Mouse (Mus musculus): ENCODE results near the gene Ralgapa1.
"Not testable (repeated sequence)": the region's sequence is repeated elsewhere in the genome, so short reads cannot be mapped to it uniquely, and the experiment has no call there.

Gene Ralgapa1

DNA sequence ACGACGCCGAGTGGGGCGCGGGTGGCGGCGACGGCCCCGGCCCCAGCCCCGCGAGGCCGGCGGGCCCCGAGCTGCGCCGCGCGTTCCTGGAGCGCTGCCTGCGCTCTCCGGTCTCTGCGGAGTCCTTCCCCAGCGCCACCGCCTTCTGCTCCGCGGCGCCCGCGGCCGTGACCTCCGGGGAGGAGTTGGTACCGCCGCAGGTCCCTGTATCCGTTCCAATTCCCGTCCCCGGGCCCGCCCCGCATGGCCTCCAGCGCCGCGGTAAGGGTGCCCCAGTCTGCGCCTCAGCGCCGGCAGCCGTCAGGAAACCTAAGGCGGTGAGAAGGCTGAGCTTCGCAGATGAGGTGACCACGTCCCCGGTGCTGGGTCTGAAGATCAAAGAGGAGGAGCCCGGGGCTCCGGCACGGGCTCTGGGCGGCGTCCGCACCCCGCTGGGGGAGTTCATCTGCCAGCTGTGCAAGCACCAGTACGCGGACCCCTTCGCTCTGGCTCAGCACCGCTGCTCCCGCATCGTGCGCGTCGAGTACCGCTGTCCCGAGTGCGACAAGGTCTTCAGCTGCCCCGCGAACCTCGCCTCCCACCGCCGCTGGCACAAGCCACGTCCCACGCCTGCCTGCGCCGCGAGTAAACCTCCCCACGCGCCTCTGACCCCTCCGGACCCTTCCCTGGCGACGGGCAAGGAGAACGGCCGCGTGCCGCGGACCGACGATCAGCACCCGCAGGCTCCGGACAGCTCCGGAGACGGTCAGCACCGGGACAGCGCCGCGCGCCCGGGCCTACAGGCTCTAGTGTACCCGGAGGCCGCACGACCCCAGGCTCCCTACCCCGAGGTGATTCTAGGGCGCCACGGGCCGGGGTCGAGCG is 221.1 kb downstream of the Ralgapa1 start:
- peak in 1 of 2 experiments; percentile 23 for DNase-seq (ENCODE audit: low spot score in 2 of 2)

DNA sequence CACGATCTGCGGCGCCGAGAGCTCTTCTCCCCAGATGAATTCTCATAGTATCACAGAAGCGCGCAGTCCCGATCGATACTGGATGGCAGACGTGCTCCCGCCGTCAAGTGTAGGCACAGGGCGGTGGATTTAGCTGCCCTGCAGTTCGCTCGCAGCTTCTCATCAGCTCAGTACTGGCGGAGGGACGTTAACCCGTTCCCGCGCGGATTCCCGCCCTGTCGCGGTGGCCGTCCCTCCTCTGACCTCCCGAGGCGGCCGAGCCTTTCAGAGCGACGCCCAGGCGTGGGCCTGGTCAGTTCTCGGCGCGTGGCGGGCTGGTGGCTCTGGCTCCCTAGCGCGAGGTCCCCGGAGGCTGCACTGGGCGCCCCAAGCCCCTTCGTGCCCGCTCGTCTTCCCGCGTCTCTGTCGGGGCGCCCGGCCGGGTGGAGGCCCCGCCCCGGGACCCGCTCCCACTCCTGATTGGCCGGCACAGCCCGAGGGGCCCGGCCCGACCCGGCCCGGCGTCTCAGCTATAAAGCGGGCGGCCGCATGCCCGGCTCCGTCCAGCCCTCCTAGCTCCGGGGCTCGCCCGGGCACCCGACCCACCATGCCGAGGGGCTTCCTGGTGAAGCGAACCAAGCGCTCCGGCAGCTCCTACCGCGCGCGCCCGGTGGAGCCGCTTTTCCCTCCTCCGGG is 221.9 kb downstream of the Ralgapa1 start, which contains the start of gene Insm2:
Insm2 (plus strand) TSS at position 541 of the 675 bp plus-strand sequence.
- peak in 1 of 2 experiments; percentile 12 for DNase-seq (ENCODE audit: low spot score in 2 of 2)

DNA sequence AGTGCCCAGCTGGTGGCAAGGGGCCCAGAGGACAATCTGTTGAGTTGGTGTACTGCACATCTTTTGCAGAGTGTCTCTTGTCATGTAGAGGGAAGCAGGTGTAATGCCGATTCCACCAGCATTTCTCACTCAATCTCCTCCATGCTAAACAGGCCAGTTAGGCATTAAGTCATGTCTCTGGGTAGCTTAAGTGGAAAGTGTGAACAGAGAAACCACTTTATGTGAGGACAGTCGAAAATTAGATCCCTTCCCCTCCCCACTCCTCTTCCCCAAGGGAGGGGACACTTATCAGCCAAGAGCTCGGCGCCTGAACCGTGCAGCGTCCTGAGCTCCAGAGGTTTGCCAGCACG is 222.5 kb downstream of the Ralgapa1 start:
- DNase-seq (ENCODE audit: low spot score in 2 of 2), result no peak

DNA sequence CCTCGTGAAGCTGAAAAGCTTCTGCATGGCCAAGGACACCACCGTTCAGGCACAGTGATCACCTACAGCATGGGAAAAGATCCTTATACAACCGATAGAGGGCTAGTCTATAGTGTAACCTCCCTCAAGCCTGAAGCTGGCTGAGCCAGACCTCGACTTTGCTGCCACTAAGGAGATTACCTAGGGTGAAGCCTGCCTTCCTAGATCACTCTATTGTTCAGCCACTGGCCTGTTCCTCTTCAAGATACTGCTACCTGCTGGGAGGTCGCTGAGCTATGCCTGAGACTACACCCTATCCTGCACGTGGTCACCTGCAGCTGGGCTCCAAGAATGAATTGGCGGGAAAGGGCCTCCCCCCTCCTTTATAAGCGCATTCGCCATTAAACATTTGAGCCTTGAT is 234.0 kb downstream of the Ralgapa1 start:
- DNase-seq (ENCODE audit: low spot score in 2 of 2), result not testable (repeated sequence)

DNA sequence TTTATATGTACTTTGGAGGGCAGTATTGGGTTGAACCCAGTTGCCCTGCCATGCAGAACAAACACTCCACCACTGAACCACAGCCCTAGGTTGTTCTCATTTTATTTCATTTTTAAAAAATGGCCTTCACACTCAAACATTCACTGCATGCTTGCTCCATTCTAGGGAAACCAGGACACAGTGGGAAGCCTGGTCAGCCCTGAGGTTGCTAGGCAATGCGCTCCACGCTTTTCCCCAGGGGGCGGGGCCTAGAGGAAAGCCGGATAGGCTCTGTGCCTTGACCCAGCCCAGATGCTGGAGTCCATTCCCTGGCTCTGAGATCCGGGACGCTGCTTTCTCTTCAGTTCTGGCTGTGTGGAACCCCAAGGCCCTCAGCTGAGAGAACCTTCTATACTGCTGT is 247.2 kb downstream of the Ralgapa1 start:
- no peak for DNase-seq (ENCODE audit: low spot score in 2 of 2)

DNA sequence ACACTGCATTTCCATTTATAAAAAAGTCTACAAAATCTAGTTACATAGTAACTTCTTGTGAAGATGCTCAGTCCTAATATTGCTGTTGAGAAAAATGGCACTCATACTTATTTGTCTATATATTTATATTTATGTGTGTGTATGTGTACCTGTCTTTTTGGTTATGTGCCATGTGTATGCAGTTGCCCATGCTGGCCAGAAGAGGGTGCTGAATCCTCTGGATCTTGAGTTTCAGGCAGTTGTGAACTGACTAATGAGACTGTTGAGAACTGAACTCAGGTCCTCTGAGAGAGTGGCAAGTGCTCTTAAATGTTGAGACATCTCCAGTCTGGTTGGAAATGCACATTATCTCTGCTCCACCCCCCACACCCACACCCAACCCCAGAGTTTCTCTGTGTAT is 247.9 kb downstream of the Ralgapa1 start:
- DNase-seq (ENCODE audit: low spot score in 2 of 2), result no peak

DNA sequence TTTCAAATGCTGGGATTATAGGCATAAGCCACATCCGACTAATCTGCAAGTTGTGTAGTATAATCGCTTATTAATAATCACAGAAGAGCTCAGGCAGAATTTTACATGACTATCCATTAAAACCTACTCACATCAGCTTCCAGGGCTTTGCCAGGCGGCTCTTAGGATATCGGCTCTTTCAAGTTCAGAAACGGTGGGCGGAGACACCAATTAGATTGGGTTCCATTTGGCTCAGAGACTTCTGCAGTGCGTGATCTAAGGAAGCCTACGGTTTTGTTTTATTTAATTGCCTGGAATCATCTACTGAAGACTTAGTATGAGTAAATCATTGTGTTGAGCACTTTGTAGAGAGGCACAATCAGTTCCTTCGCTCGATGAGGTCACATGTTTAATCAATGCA is 249.3 kb downstream of the Ralgapa1 start:
- no peak for DNase-seq (ENCODE audit: low spot score in 2 of 2)

DNA sequence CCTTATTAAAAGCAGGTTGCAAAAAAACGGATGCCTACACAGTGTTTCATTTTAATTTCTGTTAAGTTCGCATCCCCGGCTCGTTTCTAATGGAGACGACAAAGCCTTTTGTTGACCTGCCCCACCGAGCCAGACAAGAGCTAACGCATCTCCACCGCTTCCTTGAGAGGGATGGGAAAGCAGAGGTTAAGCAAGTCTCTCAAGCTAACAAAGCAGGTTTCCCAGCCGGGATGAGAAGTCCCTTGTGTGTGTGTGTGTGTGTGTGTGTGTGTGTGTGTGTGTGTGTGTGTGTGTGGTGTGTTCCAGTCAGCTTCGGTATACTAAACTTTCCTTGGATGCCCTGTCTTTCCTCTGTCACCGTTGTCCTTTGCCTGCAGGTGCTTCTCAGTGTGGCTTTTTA is 249.8 kb downstream of the Ralgapa1 start:
- no peak for DNase-seq (ENCODE audit: low spot score in 2 of 2)

DNA sequence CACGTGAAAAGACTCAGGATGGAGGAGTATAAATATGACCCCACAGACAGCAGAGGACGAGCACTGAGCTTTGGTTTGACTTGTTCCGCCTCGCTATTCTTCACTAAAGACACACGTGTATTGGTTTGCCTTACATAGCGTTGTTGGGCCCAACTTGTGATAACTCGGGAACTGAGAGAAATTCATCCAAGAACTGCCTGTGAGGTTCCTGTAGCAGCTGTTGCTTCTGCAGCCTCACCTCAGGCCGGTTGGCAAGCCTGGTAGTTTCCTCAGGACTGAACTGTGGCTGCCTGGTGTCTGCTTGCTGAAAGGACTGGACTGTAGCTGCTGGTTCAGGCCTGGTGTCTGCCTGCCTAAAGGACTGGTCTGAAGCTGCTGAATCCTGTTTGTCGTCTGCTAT is 250.3 kb downstream of the Ralgapa1 start:
- no peak for DNase-seq (ENCODE audit: low spot score in 2 of 2)

DNA sequence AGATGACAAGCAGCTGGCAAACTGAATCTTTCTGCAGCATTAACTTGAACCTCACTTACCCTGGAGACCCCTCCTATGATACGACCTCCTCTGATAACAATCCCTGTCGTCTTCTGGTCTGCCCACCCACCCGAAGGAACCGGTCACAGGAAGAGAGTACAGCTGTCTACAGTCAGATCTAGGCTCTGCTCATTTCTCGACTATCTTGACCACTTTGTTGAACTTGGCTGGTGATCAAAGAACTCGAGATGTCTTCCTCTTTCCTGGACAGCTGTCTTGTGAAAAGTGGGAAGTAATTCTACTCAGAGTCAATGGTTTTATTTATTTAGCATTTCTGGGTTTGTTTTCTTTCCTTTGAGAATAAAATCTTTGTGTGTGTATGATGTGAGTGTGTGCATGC is 251.3 kb downstream of the Ralgapa1 start:
- DNase-seq (ENCODE audit: low spot score in 2 of 2), result no peak

DNA sequence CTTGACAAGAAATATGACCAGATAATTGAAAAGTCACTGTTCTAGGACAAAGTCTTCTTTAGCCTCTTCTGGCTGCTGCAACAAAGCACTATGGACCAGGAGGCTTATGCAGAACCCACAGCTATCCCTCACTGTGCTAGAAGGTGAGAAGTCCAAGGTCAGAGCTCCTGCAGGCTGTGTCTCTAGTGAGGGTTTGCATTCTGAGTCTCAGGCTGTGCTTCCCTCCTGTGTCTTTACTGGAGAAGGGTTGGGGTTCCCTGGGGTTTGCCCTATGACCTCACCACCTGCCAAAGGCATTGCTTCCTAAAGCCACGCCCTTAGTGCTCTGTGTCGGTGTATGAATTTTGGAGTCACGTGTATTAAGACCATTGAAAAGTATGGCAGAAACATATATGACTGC is 252.5 kb downstream of the Ralgapa1 start:
- no peak for DNase-seq (ENCODE audit: low spot score in 2 of 2)

DNA sequence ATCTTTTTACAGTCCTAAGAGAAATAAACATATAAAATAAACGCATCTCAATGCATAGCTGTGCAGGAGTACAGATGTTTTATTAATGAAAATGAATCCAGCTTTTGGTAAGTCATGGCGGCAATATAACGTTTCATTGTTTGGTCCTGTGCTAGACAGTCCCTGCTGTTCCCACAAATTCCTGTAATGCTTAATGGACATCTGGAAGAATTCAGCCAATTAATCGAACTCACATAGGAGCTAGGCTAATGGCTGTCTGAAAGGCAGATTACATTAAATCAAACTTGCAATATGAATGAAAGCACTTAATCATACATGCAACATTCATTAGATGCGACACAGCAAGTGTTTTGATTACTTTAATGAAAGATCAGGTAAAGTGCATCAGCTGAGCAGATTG is 254.1 kb downstream of the Ralgapa1 start:
- DNase-seq (ENCODE audit: low spot score in 2 of 2), result no peak

DNA sequence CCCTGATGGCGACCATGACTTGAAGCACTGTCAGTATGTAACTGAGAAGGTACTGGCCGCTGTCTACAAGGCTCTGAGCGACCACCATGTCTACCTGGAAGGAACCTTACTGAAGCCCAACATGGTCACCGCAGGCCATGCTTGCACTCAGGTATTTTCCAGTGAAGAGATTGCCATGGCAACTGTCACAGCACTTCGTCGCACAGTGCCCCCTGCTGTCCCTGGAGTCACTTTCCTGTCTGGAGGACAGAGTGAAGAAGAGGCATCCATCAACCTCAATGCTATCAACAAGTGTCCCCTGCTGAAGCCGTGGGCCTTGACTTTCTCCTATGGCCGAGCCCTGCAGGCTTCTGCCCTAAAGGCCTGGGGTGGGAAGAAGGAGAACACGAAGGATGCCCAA is 255.1 kb downstream of the Ralgapa1 start:
- DNase-seq (ENCODE audit: low spot score in 2 of 2), result no peak

DNA sequence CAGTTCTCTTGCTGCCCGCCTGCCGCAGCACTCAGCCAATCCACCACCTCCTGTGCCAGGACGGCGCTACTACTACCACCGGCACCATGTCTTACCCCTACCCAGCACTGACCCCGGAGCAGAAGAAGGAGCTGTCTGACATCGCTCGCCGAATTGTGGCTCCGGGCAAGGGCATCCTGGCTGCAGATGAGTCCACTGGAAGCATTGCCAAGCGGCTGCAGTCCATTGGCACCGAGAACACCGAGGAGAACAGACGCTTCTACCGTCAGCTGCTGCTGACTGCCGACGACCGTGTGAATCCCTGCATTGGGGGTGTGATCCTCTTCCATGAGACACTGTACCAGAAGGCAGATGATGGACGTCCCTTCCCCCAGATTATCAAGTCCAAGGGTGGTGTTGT is 255.8 kb downstream of the Ralgapa1 start, which contains the start of gene Aldoart2:
Aldoart2 (plus strand) TSS at position 34 of the 400 bp plus-strand sequence.
- no peak for DNase-seq (ENCODE audit: low spot score in 2 of 2)

DNA sequence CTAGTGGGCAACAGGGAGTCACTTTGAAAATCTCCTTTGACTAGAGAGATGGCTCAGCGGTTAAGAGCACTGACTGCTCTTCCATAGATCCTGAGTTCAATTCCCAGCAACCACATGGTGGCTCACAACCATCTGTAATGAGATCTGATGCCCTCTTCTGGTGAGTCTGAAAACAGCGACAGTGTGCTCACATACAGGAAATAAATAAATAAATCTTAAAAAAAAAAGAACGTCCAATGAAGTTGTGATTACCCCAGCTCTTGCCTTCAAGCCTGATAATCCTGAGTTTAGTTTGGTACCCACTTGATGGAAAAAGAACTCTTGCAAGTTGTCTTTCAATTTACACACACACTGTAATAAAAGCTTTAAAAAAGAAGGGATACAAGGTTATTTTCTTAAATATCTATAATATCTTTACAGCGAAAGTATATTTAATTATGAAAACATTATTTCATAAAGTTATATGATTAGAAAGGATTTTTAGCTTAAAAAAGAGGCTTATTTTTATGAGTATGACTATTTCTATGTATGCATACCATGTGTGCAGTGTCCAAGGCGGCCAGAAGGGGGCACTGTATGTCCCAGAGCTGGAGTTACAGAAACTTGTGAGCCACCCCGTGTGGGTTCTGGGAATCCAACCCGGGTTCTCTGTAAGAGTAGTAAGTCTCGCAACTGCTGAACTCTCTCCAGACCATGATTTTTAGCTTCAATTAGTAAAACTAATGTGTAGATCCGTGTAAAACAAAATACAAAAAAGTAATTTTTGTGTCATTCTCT is 256.6 kb downstream of the Ralgapa1 start:
- DNase-seq (ENCODE audit: low spot score in 2 of 2), result no peak

DNA sequence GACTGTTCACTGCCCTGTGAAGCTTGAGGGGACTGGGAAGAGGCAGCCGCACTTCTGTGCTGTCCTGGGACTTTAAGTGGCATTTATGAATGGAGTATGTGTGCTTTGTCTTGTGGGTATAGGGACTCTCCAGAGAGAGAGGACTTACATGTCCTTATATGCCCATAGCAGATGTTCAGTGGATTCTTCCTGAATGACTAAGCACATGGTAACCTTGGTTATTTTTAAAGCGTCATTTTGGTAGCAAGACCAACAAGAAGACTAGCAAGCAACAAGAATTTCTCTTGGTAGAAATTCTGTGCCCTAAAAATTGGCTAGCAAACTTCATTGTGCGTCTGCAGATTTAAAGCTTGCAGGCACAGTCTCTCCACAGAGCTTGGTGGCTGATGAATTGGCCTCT is 257.2 kb downstream of the Ralgapa1 start:
- no peak for DNase-seq (ENCODE audit: low spot score in 2 of 2)

DNA sequence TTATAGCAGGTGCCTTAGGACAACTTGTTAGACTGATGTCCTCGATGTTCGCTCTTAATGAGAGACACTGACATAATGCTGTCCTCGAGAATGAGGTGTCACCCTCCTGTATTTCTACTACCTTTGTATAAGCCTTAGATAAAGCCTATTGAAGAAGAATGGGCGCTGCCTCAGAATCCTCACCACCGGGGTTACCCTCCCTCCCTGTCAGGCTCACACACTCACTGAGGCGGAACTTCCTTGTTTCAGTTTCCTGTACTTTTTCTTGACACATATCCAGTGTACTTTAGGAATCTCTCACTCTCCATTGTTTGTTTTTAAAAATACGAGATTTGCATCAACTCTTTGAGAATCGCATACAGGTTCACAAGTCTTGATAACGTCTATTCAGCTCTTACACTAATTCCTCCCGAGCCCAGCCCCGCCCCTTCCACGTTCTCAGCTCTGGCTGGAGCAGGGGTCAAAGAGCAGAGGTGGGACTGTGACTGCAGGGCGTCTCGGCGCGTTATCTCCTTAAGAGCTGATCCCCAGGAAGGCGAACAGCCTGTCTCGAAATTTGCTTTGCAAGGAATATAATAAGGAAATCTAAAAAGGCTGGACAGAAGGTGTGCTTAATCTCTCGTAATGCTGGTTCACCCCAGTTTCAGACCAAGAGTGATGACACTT is 260.8 kb downstream of the Ralgapa1 start:
- DNase-seq (ENCODE audit: low spot score in 2 of 2), result no peak

DNA sequence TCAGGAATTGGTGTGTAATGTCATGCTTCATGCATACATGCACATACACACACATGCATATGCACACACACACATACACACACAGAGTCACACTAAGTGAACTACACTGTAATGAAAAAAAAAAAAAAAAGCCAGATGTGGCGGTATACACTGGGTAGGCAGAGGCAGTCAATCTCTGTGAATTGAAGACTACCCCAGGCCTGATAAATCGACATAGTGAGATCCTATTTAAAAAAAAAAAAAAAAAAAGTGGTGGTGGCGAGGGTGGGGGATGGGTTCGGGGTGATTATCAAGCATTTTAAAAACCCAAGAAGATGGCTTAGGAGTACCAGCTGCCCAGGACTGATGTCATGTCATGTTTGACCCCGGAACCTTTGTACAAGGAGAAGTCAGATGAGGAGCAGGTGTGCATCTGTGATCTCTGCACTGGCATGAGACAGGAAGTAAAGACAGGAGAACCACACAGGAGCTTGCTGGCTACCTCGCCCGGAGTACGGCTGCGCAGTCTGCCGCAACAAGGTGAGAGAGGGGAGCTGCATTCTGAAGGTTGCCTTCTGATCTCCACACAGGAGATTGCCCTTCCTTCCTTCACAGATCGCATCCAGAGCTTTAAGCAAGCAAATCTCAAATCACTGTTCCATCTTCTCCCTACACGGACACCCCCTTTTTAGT is 261.6 kb downstream of the Ralgapa1 start:
- DNase-seq (ENCODE audit: low spot score in 2 of 2), result no peak

DNA sequence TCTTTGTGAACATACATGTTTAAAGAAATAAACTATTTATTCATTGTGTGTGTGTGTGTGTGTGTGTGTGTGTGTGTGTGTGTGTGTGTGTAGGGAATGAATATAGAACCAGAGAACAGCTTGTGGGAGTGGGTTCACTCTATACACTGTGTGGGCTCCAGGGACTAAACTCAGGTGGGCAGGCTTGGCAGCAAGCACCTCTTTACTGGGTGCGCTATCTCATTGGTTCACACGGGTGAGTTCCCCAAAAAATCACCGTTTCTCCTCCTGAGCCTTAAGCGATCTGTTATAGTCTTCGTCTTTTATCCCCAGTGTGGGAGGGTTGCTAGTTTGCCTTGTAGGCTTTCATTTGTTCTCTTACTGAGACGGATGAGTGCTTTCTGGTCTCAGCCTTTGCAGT is 263.1 kb downstream of the Ralgapa1 start:
- no peak for DNase-seq (ENCODE audit: low spot score in 2 of 2)

DNA sequence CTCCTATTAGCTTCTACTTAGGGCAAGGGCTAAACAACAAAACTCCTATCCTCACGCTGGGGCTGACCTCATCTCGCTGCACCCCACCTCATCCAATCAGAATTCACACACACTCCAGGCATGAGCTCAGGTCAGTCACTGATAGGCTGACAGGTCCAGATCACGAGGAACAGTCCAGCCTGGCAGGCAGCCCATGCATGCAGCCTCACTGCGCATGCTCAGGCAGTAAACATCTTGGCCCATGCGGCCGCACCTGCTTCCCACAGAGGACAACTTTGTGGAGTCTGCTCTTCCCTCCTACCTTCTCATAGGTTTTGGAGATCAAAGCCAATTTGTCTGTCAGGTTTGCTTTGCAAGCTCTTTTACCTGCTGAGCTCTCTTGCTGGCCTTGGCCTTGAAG is 266.1 kb downstream of the Ralgapa1 start:
- not testable (repeated sequence) for DNase-seq (ENCODE audit: low spot score in 2 of 2)
